Mouse (Mus musculus) liver, embryonic 12.5 days (tissue): ENCODE measurements around the gene Cdk6. TPM values are rescaled to one million over a fixed set of nuclear protein-coding genes. Genes with fewer than 3 reads are reported as not detected.

Source experiments
- ATAC-seq: fragments of 200-750 bp; cut with Nextera tagmentation; 2 replicates; pipeline ENCODE4 v1.8.0; 2017; ENCODE audit warnings: moderate number of reproducible peaks, mild to moderate bottlenecking, moderate library complexity
- H3K27ac ChIP-seq: fragments of 300-500 bp; sonication (generic); 2 replicates; pipeline ENCODE4 v1.5.1; 2016; ENCODE audit warnings: mild to moderate bottlenecking
- H3K27me3 ChIP-seq: fragments of 300-500 bp; sonication (generic); replicated peaks from 2 replicates; pipeline ENCODE4 v1.6.1; 2016; ENCODE audit warnings: mild to moderate bottlenecking, moderate library complexity
- H3K36me3 ChIP-seq: fragments of 300-500 bp; sonication (generic); 2 replicates; pipeline ENCODE4 v1.6.1; 2016; ENCODE audit warnings: mild to moderate bottlenecking, moderate library complexity
- H3K4me1 ChIP-seq: fragments of 300-500 bp; sonication (generic); 2 replicates; pipeline ENCODE4 v1.6.1; 2016
- H3K4me2 ChIP-seq: fragments of 300-500 bp; sonication (generic); 2 replicates; pipeline ENCODE4 v1.6.1; 2016; ENCODE audit warnings: mild to moderate bottlenecking, moderate library complexity
- H3K4me3 ChIP-seq: fragments of 300-500 bp; sonication (generic); 2 replicates; pipeline ENCODE4 v1.5.1; 2016; ENCODE audit warnings: mild to moderate bottlenecking, moderate library complexity
- H3K9ac ChIP-seq: fragments of 300-500 bp; sonication (generic); 2 replicates; pipeline ENCODE4 v1.6.1; 2016; ENCODE audit warnings: mild to moderate bottlenecking, moderate library complexity
- H3K9me3 ChIP-seq: fragments of 300-500 bp; sonication (generic); replicated peaks from 2 replicates; pipeline ENCODE4 v1.6.1; 2016; ENCODE audit warnings: mild to moderate bottlenecking, moderate library complexity
- WGBS: fragments of 180-500 bp; shearing (Covaris S2); methylation state at CpG from one replicate; pipeline ENCODE4 v1.1.7; 2016; ENCODE audit not compliant: insufficient replicate concordance; 5-methylcytosine and 5-hydroxymethylcytosine counted together
- polyA plus RNA-seq: library from polyadenylated mRNA; unstranded; fragments of >200 nt; fragmentation: Nextera tagmentation; extraction: Ambion mirVana; gene quantifications from 2 replicates; pipeline ENCODE4 v1.2.1, GENCODE M21; 2016

Gene Cdk6
- polyA plus RNA-seq, 1 experiment from 2014 or later = 40.1 TPM

- 67% methylated on average over 3 of the region's 3 CpGs for WGBS
- Histone ChIP-seq H3K4me1 (peaks cover 39% of the 10 kb centered on the region), H3K4me3 (no peak overlapping the region), H3K36me3 (0 out of 2 replicates have a peak, but pooled peaks cover 3% of the 10 kb centered on the region), H3K9ac (no peak overlapping the region), H3K27me3 (no peaks in the 10 kb centered on the region), H3K27ac (no peak overlapping the region), H3K9me3 (no peaks in the 10 kb centered on the region), H3K4me2 (no peak overlapping the region)
- ATAC-seq = no peak
Observed at GRCm38 (mm10) chr5:3383547-3383946, 42.3 kb downstream of the Cdk6 start.

GRCm38 (mm10) chr5:3385078-3385477 is 43.8 kb downstream of the Cdk6 start:
- Histone ChIP-seq H3K27ac (no peak overlapping the region), H3K36me3 (peaks cover 4% of the 10 kb centered on the region; the same call in 1 of the 2 replicates), H3K4me3 (no peak overlapping the region), H3K27me3 (no peaks in the 10 kb centered on the region), H3K4me2 (no peak overlapping the region), H3K9me3 (no peaks in the 10 kb centered on the region), H3K4me1 (peaks cover 32% of the 10 kb centered on the region), H3K9ac (no peak overlapping the region)
- whole genome bisulfite sequencing = 58% methylated on average over 1 of the region's 1 CpGs
- no peak for ATAC-seq

- no peak overlapping the region for H3K27ac ChIP-seq
- H3K4me2 ChIP-seq = no peak overlapping the region
- H3K36me3 ChIP-seq = peaks cover 12% of the 10 kb centered on the region
- no peak for ATAC-seq
- 71% methylated on average over 7 of the region's 7 CpGs for WGBS
- peaks cover 26% of the 10 kb centered on the region for H3K4me1 ChIP-seq
- H3K4me3 ChIP-seq = no peak overlapping the region
- H3K9me3 ChIP-seq = no peaks in the 10 kb centered on the region
- no peak overlapping the region for H3K9ac ChIP-seq
- H3K27me3 ChIP-seq = no peaks in the 10 kb centered on the region
Observed at GRCm38 (mm10) chr5:3386021-3386730, 44.9 kb downstream of the Cdk6 start.

- Histone ChIP-seq H3K4me3 (no peak overlapping the region), H3K36me3 (peaks cover 18% of the 10 kb centered on the region), H3K27me3 (no peaks in the 10 kb centered on the region), H3K4me2 (no peak overlapping the region), H3K27ac (no peak overlapping the region), H3K9me3 (no peaks in the 10 kb centered on the region), H3K4me1 (peaks cover 23% of the 10 kb centered on the region), H3K9ac (no peak overlapping the region)
- WGBS = 56% methylated on average over 4 of the region's 4 CpGs
- no peak for ATAC-seq
Observed at GRCm38 (mm10) chr5:3386731-3387087, 45.4 kb downstream of the Cdk6 start.

GRCm38 (mm10) chr5:3387138-3387537 is 45.9 kb downstream of the Cdk6 start:
- Histone ChIP-seq H3K9me3 (no peaks in the 10 kb centered on the region), H3K36me3 (peaks cover 22% of the 10 kb centered on the region), H3K27me3 (no peaks in the 10 kb centered on the region), H3K4me1 (peaks cover 21% of the 10 kb centered on the region), H3K4me3 (no peak overlapping the region), H3K4me2 (no peak overlapping the region), H3K9ac (no peak overlapping the region), H3K27ac (no peak overlapping the region)
- 47% methylated on average over 5 of the region's 5 CpGs for WGBS
- peak; percentile 24; the same call in 1 of the 2 replicates for ATAC-seq

- 80% methylated on average over 3 of the region's 3 CpGs for WGBS
- ATAC-seq = no peak
- H3K4me3 ChIP-seq = no peak overlapping the region
- no peaks in the 10 kb centered on the region for H3K27me3 ChIP-seq
- H3K36me3 ChIP-seq = peaks cover 42% of the 10 kb centered on the region
- H3K27ac ChIP-seq = no peak overlapping the region
- H3K9ac ChIP-seq = no peak overlapping the region
- H3K4me2 ChIP-seq = no peak overlapping the region
- no peaks in the 10 kb centered on the region for H3K4me1 ChIP-seq
- no peaks in the 10 kb centered on the region for H3K9me3 ChIP-seq
Observed at GRCm38 (mm10) chr5:3392856-3393255, 51.6 kb downstream of the Cdk6 start.

GRCm38 (mm10) chr5:3394145-3394544 is 52.9 kb downstream of the Cdk6 start:
- H3K4me2 ChIP-seq = no peak overlapping the region
- 81% methylated on average over 7 of the region's 7 CpGs for WGBS
- no peak for ATAC-seq
- H3K9me3 ChIP-seq = no peaks in the 10 kb centered on the region
- no peak overlapping the region for H3K4me3 ChIP-seq
- H3K27me3 ChIP-seq = no peaks in the 10 kb centered on the region
- peaks cover 42% of the 10 kb centered on the region for H3K36me3 ChIP-seq
- H3K9ac ChIP-seq = no peak overlapping the region
- no peaks in the 10 kb centered on the region for H3K4me1 ChIP-seq
- no peak overlapping the region for H3K27ac ChIP-seq

- WGBS = 63% methylated on average over 6 of the region's 6 CpGs
- Histone ChIP-seq H3K9me3 (no peaks in the 10 kb centered on the region), H3K4me1 (no peaks in the 10 kb centered on the region), H3K4me2 (no peak overlapping the region), H3K27me3 (no peaks in the 10 kb centered on the region), H3K27ac (no peak overlapping the region), H3K4me3 (no peak overlapping the region), H3K9ac (no peak overlapping the region), H3K36me3 (peaks cover 42% of the 10 kb centered on the region)
- no peak for ATAC-seq
Observed at GRCm38 (mm10) chr5:3395020-3395419, 53.7 kb downstream of the Cdk6 start.

GRCm38 (mm10) chr5:3396214-3396613 is 54.9 kb downstream of the Cdk6 start:
- Histone ChIP-seq H3K27ac (no peak overlapping the region), H3K4me1 (no peaks in the 10 kb centered on the region), H3K27me3 (no peaks in the 10 kb centered on the region), H3K9me3 (no peaks in the 10 kb centered on the region), H3K36me3 (peaks cover 32% of the 10 kb centered on the region), H3K4me2 (no peak overlapping the region), H3K9ac (no peak overlapping the region), H3K4me3 (no peak overlapping the region)
- 82% methylated on average over 6 of the region's 6 CpGs for WGBS
- ATAC-seq = no peak

GRCm38 (mm10) chr5:3396910-3397575 is 55.8 kb downstream of the Cdk6 start:
- 82% methylated on average over 11 of the region's 11 CpGs for WGBS
- Histone ChIP-seq H3K9me3 (no peaks in the 10 kb centered on the region), H3K4me3 (no peak overlapping the region), H3K36me3 (peaks cover 24% of the 10 kb centered on the region), H3K4me1 (no peaks in the 10 kb centered on the region), H3K4me2 (no peak overlapping the region), H3K27ac (no peak overlapping the region), H3K9ac (no peak overlapping the region), H3K27me3 (no peaks in the 10 kb centered on the region)
- no peak for ATAC-seq

GRCm38 (mm10) chr5:3399784-3400494 is 58.7 kb downstream of the Cdk6 start:
- ATAC-seq = no peak
- Histone ChIP-seq H3K4me1 (no peaks in the 10 kb centered on the region), H3K9me3 (no peaks in the 10 kb centered on the region), H3K4me3 (no peak overlapping the region), H3K4me2 (no peak overlapping the region), H3K27me3 (no peaks in the 10 kb centered on the region), H3K9ac (no peak overlapping the region), H3K36me3 (peaks cover 9% of the 10 kb centered on the region), H3K27ac (no peak overlapping the region)
- WGBS = 83% methylated on average over 7 of the region's 7 CpGs

GRCm38 (mm10) chr5:3405102-3405501 is 63.8 kb downstream of the Cdk6 start:
- no peaks in the 10 kb centered on the region for H3K27me3 ChIP-seq
- no peak overlapping the region for H3K27ac ChIP-seq
- no peaks in the 10 kb centered on the region for H3K36me3 ChIP-seq
- WGBS = 56% methylated on average over 6 of the region's 6 CpGs
- H3K4me1 ChIP-seq = peaks cover 3% of the 10 kb centered on the region; the same call in 1 of the 2 replicates
- H3K9me3 ChIP-seq = no peaks in the 10 kb centered on the region
- no peak for ATAC-seq
- H3K4me3 ChIP-seq = no peak overlapping the region
- no peak overlapping the region for H3K9ac ChIP-seq
- H3K4me2 ChIP-seq = no peak overlapping the region
